Mouse (Mus musculus): Measurements from ENCODE around the gene Rsph10b.

DNA sequence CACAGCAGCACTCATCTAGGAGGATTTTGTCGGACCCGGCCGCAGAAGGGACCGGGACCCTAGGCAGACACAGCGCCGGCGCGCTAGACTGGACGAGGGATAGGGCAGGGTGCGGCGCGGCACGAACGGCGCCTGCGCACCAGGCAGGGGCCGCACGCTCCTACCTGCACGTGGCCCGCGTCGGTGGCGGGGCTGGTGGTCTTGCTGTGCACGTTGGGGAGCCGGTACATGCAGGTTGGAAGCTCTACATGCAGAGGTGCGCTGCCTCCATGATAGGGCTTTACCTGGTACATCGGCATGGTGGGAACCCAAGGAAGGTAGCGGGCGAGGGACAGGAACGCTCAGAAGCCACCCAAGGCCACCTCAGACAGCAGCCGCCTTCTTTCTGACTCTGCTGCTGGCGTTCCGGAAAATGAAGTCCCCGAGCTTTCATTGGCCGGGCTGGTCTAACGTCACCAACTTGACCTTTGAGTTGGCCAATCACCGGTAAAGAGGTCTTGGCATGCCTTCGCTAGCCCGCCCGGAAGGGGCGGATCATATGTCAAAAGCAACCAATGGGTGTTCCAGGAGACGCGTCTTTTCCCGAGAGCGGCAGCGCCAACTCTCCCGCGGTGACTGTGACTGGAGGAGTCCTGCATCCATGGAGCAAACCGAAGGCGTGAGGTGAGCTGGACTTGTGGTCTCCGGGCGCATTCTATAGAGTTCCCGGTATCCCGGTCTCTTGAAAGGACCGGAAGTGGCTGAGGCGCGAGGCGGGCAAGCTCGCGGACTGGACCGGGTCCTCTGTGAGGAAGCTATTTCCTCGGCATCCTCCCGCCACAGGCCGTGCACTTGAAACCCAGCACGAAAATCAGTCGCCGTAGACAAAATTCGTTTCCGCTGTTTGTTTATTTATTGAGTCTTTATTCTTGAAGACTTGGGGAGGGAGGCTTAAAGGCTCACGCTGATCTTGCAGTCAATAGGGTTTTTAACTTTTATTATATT, 23.1 kb upstream of the Rsph10b start, which contains the start of the genes Aimp2 and Pms2:
- peak; percentile 46 for TF ChIP-seq POLR2A (IDR thresholded peaks at IDR 0.05; ENCODE audit: insufficient read depth, low read length)
- TF ChIP-seq CTCF (IDR thresholded peaks at IDR 0.05; ENCODE audit: low read depth, low read length) = no peak
- TF ChIP-seq EP300 (IDR thresholded peaks at IDR 0.05; ENCODE audit: insufficient read depth, low read depth, low read length) = 0 out of 2 replicates have a peak, but pooled peaks have one; percentile 30

Data from ES-Bruce4 (cell line).